Mouse (Mus musculus): ENCODE data around the gene Cts7. TPM values are rescaled to one million over a fixed set of nuclear protein-coding genes. Genes with fewer than 3 reads are reported as not detected.

Cts7 gene
- polyA plus RNA-seq (2014; fragmentation: Nextera tagmentation; extraction: Ambion mirVana), result not detected in 2 replicates

DNA sequence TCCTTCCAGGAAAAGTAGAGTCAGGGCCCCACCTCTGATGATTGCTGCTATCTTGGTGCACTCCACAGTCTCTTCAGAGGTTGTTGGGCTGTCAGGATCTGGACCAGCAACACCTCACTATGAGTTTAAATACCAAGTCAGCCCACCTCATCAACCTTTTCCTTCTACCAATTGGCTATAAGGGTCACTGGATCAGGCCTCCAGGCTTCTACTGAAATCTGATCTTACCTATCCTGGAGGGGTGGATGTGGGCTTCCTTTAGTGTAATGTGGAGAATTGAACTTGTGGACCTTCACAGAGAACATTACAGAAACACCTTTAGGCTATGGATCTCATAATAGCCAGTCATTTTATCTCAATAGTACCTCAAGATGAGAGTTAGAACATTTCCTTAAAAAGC lies at the start of gene Cts7:
Gene Cts7 (minus strand): TSS at position 101 of the 400 bp plus-strand sequence.
- H3K27ac ChIP-seq (ENCODE audit: low read depth, low read length), result no peak within 1 kb of the TSS
- no peaks in the 10 kb centered on the region for H3K27me3 ChIP-seq (ENCODE audit: control insufficient read depth, insufficient read depth, low read length)
- no peak within 1 kb of the TSS for H3K4me2 ChIP-seq (ENCODE audit: low read depth)
- no peak for DNase-seq (ENCODE audit: low spot score)
- no peak within 1 kb of the TSS for H3K9ac ChIP-seq (ENCODE audit: low read length)
- H3K36me3 ChIP-seq (ENCODE audit: control insufficient read depth, insufficient read depth, low read length), result no peaks in the 10 kb centered on the region
- H3K4me1 ChIP-seq (ENCODE audit: control insufficient read depth, insufficient read depth, low read length), result no peaks in the 10 kb centered on the region
- no peak within 1 kb of the TSS for H3K4me3 ChIP-seq (ENCODE audit: low read depth, low read length)
- ATAC-seq (ENCODE audit: insufficient read depth, low FRiP score, low TSS enrichment), result no peak
- H3K9me3 ChIP-seq (ENCODE audit: control insufficient read depth, low read length), result peaks cover 9% of the 10 kb centered on the region; the same call in 1 of the 2 replicates

Small RNA genes lying within 50 kb of the gene (microRNA-seq; reads per million reads assigned to microRNA genes)
- not detected for gene Gm27704

Other genes with a start within 250 kb of the Cts7 start
- gene Ctsr, start 193.9 kb downstream of the Cts7 start, polyA plus RNA-seq (2014; fragmentation: Nextera tagmentation; extraction: Ambion mirVana), result not detected in 2 replicates
- gene Cts6, start 154.8 kb downstream of the Cts7 start, polyA plus RNA-seq (2014; fragmentation: Nextera tagmentation; extraction: Ambion mirVana), result not detected in 2 replicates
- gene Cts8, start 102.8 kb downstream of the Cts7 start, polyA plus RNA-seq (2014; fragmentation: Nextera tagmentation; extraction: Ambion mirVana), result not detected in 2 replicates
- gene Gm49398, start 69.4 kb downstream of the Cts7 start, polyA plus RNA-seq (2014; fragmentation: Nextera tagmentation; extraction: Ambion mirVana), result not detected in 2 replicates
- not detected in 2 replicates for gene Ctsm, start 183.6 kb upstream of the Cts7 start, polyA plus RNA-seq (2014; fragmentation: Nextera tagmentation; extraction: Ambion mirVana)
- not detected in 2 replicates for gene Gm49352, start 210.0 kb upstream of the Cts7 start, polyA plus RNA-seq (2014; fragmentation: Nextera tagmentation; extraction: Ambion mirVana)
- not detected in 2 replicates for gene Cts3, start 211.9 kb upstream of the Cts7 start, polyA plus RNA-seq (2014; fragmentation: Nextera tagmentation; extraction: Ambion mirVana)